Mouse (Mus musculus): ENCODE results near the gene Serpina3a. TPM values are rescaled to one million over a fixed set of nuclear protein-coding genes. Genes with fewer than 3 reads are reported as not detected.

The Serpina3a gene
- total and polyA plus RNA-seq, 3 experiments, result not detected

DNA sequence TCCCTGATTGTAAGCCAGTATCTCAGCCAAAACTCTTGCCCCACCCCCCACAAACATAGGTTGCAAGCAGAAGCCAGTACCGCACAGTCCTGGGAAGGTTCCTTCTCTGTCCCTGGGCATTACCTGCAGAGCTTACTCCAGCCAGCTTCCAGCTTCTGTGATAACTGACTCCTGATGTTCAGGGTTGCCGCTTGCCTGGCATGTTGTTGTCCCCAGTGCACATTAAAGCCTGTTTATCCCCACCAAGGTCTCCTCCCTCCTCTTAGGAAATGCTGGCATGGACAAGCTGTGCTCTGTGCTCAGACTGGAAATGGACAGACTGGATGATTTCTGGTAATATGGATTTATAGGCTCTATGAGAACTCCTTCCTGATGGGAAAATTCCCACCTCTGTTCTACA is 41.1 kb downstream of the Serpina3a start, which contains the start of gene Serpina3c:
Serpina3c (minus strand) TSS at position 215 of the 400 bp plus-strand sequence.
- no peak for DNase-seq (ENCODE audit: low read depth, low spot score)
- Histone ChIP-seq H3K4me1 (ENCODE audit: control insufficient read depth in 1 of 2, insufficient read depth in 2 of 2, low read length in 2 of 2) (no peaks in the 10 kb centered on the region), H3K4me3 (ENCODE audit: control insufficient read depth in 1 of 2, insufficient read depth in 1 of 2, low read depth in 2 of 2, low read length in 2 of 2) (no peak within 1 kb of the TSS), H3K9ac (ENCODE audit: control insufficient read depth, low read depth, low read length, poor library complexity, severe bottlenecking) (no peak within 1 kb of the TSS), H3K9me3 (replicated peaks; ENCODE audit: insufficient read depth, low read length) (no peaks in the 10 kb centered on the region), H3K36me3 (ENCODE audit: control insufficient read depth in 1 of 2, insufficient read depth in 2 of 2, low read length in 2 of 2) (no peaks in the 10 kb centered on the region), H3K27ac (ENCODE audit: control insufficient read depth, low read depth, low read length) (no peak within 1 kb of the TSS), H3K79me2 (ENCODE audit: control insufficient read depth, insufficient read depth, low read length, poor library complexity) (no peaks in the 10 kb centered on the region), H3K27me3 (ENCODE audit: control insufficient read depth in 1 of 2, insufficient read depth in 2 of 2, low read length in 2 of 2) (no peaks in the 10 kb centered on the region)
- TF ChIP-seq HCFC1 (IDR thresholded peaks at IDR 0.05; ENCODE audit: low read depth, low read length) (no peak), JUND (IDR thresholded peaks at IDR 0.05; ENCODE audit: low read depth, low read length) (no peak), MYC (IDR thresholded peaks at IDR 0.05; ENCODE audit: low read depth, low read length) (no peak), NRF1 (IDR thresholded peaks at IDR 0.05; ENCODE audit: insufficient read depth, low read depth, low read length, poor library complexity, severe bottlenecking) (no peak), CTCF (IDR thresholded peaks at IDR 0.05 in 2 of 3, conservative IDR thresholded peaks at IDR 0.05 in 1 of 3; ENCODE audit: control insufficient read depth in 1 of 3, insufficient read depth in 1 of 3, low read depth in 2 of 3, low read length in 3 of 3, poor library complexity in 1 of 3, severe bottlenecking in 1 of 3) (no peak), POLR2AphosphoS2 (IDR thresholded peaks at IDR 0.05; ENCODE audit: low read length) (no peak)

Other genes starting within 250 kb of the Serpina3a start
- gene Serpina1a, start 249.2 kb upstream of the Serpina3a start, total RNA-seq (2012; rRNA removed), result not detected in 2 replicates
- not detected for gene Serpina1a, start 249.2 kb upstream of the Serpina3a start, polyA plus RNA-seq (2012; ENCODE audit: insufficient read depth in 1 of 2, insufficient read length in 2 of 2, low read depth in 1 of 2, low replicate concordance in 2 of 2, missing spikeins in 1 of 2)
- not detected in 2 replicates for gene Serpina1c, start 207.8 kb upstream of the Serpina3a start, total RNA-seq (2012; rRNA removed)
- gene Serpina1c, start 207.8 kb upstream of the Serpina3a start, polyA plus RNA-seq (2012; ENCODE audit: insufficient read depth in 1 of 2, insufficient read length in 2 of 2, low read depth in 1 of 2, low replicate concordance in 2 of 2, missing spikeins in 1 of 2), result not detected
- not detected in 2 replicates for gene Serpina1e, start 153.7 kb upstream of the Serpina3a start, total RNA-seq (2012; rRNA removed)
- not detected for gene Serpina1e, start 153.7 kb upstream of the Serpina3a start, polyA plus RNA-seq (2012; ENCODE audit: insufficient read depth in 1 of 2, insufficient read length in 2 of 2, low read depth in 1 of 2, low replicate concordance in 2 of 2, missing spikeins in 1 of 2)
- gene Serpina11, start 122.8 kb upstream of the Serpina3a start, total RNA-seq (2012; rRNA removed), result 0.65 TPM in 2 replicates
- gene Serpina11, start 122.8 kb upstream of the Serpina3a start, polyA plus RNA-seq (2012; ENCODE audit: insufficient read depth in 1 of 2, insufficient read length in 2 of 2, low read depth in 1 of 2, low replicate concordance in 2 of 2, missing spikeins in 1 of 2), result under 1 TPM in 1 of 2 experiments, not detected in 1; 0.67 TPM
- gene Serpina9, start 99.0 kb upstream of the Serpina3a start, total RNA-seq (2012; rRNA removed), result not detected in 2 replicates
- under 1 TPM in 1 of 2 experiments, not detected in 1; 0.06 TPM for gene Serpina9, start 99.0 kb upstream of the Serpina3a start, polyA plus RNA-seq (2012; ENCODE audit: insufficient read depth in 1 of 2, insufficient read length in 2 of 2, low read depth in 1 of 2, low replicate concordance in 2 of 2, missing spikeins in 1 of 2)
- 0.04 TPM in 1 of 2 replicates, not detected in the other for gene Serpina12, start 68.3 kb upstream of the Serpina3a start, total RNA-seq (2012; rRNA removed)
- not detected for gene Serpina12, start 68.3 kb upstream of the Serpina3a start, polyA plus RNA-seq (2012; ENCODE audit: insufficient read depth in 1 of 2, insufficient read length in 2 of 2, low read depth in 1 of 2, low replicate concordance in 2 of 2, missing spikeins in 1 of 2)
- not detected in 2 replicates for gene Serpina5, start 11.6 kb upstream of the Serpina3a start, total RNA-seq (2012; rRNA removed)
- gene Serpina5, start 11.6 kb upstream of the Serpina3a start, polyA plus RNA-seq (2012; ENCODE audit: insufficient read depth in 1 of 2, insufficient read length in 2 of 2, low read depth in 1 of 2, low replicate concordance in 2 of 2, missing spikeins in 1 of 2), result not detected
- not detected in 2 replicates for gene Serpina3b, start 15.3 kb downstream of the Serpina3a start, total RNA-seq (2012; rRNA removed)
- gene Serpina3b, start 15.3 kb downstream of the Serpina3a start, polyA plus RNA-seq (2012; ENCODE audit: insufficient read depth in 1 of 2, insufficient read length in 2 of 2, low read depth in 1 of 2, low replicate concordance in 2 of 2, missing spikeins in 1 of 2), result not detected
- gene Serpina3c, start 41.1 kb downstream of the Serpina3a start, total RNA-seq (2012; rRNA removed), result not detected in 2 replicates
- gene Serpina3c, start 41.1 kb downstream of the Serpina3a start, polyA plus RNA-seq (2012; ENCODE audit: insufficient read depth in 1 of 2, insufficient read length in 2 of 2, low read depth in 1 of 2, low replicate concordance in 2 of 2, missing spikeins in 1 of 2), result not detected
- not detected in 2 replicates for gene Serpina3f, start 101.8 kb downstream of the Serpina3a start, total RNA-seq (2012; rRNA removed)
- not detected for gene Serpina3f, start 101.8 kb downstream of the Serpina3a start, polyA plus RNA-seq (2012; ENCODE audit: insufficient read depth in 1 of 2, insufficient read length in 2 of 2, low read depth in 1 of 2, low replicate concordance in 2 of 2, missing spikeins in 1 of 2)
- 0.19 and 0.33 TPM in 2 replicates for gene Serpina3g, start 123.5 kb downstream of the Serpina3a start, total RNA-seq (2012; rRNA removed)
- under 1 TPM in 1 of 2 experiments, not detected in 1; 0.24 TPM for gene Serpina3g, start 123.5 kb downstream of the Serpina3a start, polyA plus RNA-seq (2012; ENCODE audit: insufficient read depth in 1 of 2, insufficient read length in 2 of 2, low read depth in 1 of 2, low replicate concordance in 2 of 2, missing spikeins in 1 of 2)
- gene Serpina3i, start 150.4 kb downstream of the Serpina3a start, total RNA-seq (2012; rRNA removed), result not detected in 2 replicates
- gene Serpina3i, start 150.4 kb downstream of the Serpina3a start, polyA plus RNA-seq (2012; ENCODE audit: insufficient read depth in 1 of 2, insufficient read length in 2 of 2, low read depth in 1 of 2, low replicate concordance in 2 of 2, missing spikeins in 1 of 2), result not detected
- gene Serpina3j, start 201.8 kb downstream of the Serpina3a start, total RNA-seq (2012; rRNA removed), result not detected in 2 replicates
- not detected for gene Serpina3j, start 201.8 kb downstream of the Serpina3a start, polyA plus RNA-seq (2012; ENCODE audit: insufficient read depth in 1 of 2, insufficient read length in 2 of 2, low read depth in 1 of 2, low replicate concordance in 2 of 2, missing spikeins in 1 of 2)
- not detected in 2 replicates for gene Serpina3k, start 225.8 kb downstream of the Serpina3a start, total RNA-seq (2012; rRNA removed)
- gene Serpina3k, start 225.8 kb downstream of the Serpina3a start, polyA plus RNA-seq (2012; ENCODE audit: insufficient read depth in 1 of 2, insufficient read length in 2 of 2, low read depth in 1 of 2, low replicate concordance in 2 of 2, missing spikeins in 1 of 2), result not detected
- gene Serpina3m, start 225.8 kb downstream of the Serpina3a start, total RNA-seq (2012; rRNA removed), result not detected in 2 replicates
- gene Serpina3m, start 225.8 kb downstream of the Serpina3a start, polyA plus RNA-seq (2012; ENCODE audit: insufficient read depth in 1 of 2, insufficient read length in 2 of 2, low read depth in 1 of 2, low replicate concordance in 2 of 2, missing spikeins in 1 of 2), result not detected